Mouse (Mus musculus) embryonic fibroblast, embryonic 13.5 days (primary cell): Measurements from ENCODE around the gene Mrpl58.

Experiments
- CTCF ChIP-seq: IDR thresholded peaks from 2 replicates; pipeline ENCODE4 v1.5.1; 2011; ENCODE audit warnings: mild to moderate bottlenecking, control low read depth, low read length, moderate library complexity, borderline replicate concordance; ENCODE audit not compliant: insufficient read depth
- POLR2A ChIP-seq: IDR thresholded peaks from 2 replicates; pipeline ENCODE4 v1.6.1; 2011; ENCODE audit warnings: low read depth, mild to moderate bottlenecking, control low read depth, low read length, moderate library complexity

GRCm38 (mm10) chr11:115457405-115457804 lies 53.9 kb downstream of the Mrpl58 start:
- TF ChIP-seq CTCF (no peak), POLR2A (no peak)
